ENCODE assay signal across 16 mouse cellular contexts in genomic region chr12:90113351-90113791, GRCm38 (mm10).
DNase-seq lines count a peak whose midpoint lies in the region; ATAC-seq and TF ChIP-seq lines count a peak whose summit lies in the region.
"Had no signal": no experiment of that assay in that cellular context is flagged by ENCODE, and none has a peak within 500 bp of the region (broad histone marks: within the 10 kb centered on the region; RNA-seq: fewer than 3 reads in every experiment).

No protein-coding gene starts in this region.

- no peaks in the 10 kb centered on the region for H3K27me3 ChIP-seq in hindbrain, postnatal 0 days (ENCODE audit: insufficient read depth, low read length)
- H3K27me3 ChIP-seq: embryonic facial prominence, embryonic 15.5 days; heart, embryonic 13.5 days; limb, embryonic 12.5 days had no signal

- peak; percentile 73 for ATAC-seq in frontal cortex, adult (ENCODE audit: low TSS enrichment)
- peak; percentile 92 for ATAC-seq in hindbrain, postnatal 0 days

- no peak overlapping the region for H3K4me3 ChIP-seq in hindbrain, postnatal 0 days (ENCODE audit: low read length)
- H3K4me3 ChIP-seq: embryonic facial prominence, embryonic 15.5 days; gastrocnemius, adult 2 months; heart, embryonic 13.5 days; limb, embryonic 12.5 days had no signal

- H3K27ac ChIP-seq in hindbrain, postnatal 0 days, result peak overlapping the region; percentile 33; the same call in 1 of the 2 replicates
- H3K27ac ChIP-seq: embryonic facial prominence, embryonic 15.5 days; gastrocnemius, adult 2 months; heart, embryonic 13.5 days; limb, embryonic 12.5 days; stomach, postnatal 0 days had no signal

- no peaks in the 10 kb centered on the region for H3K36me3 ChIP-seq in hindbrain, postnatal 0 days (ENCODE audit: insufficient read depth, low read length)
- H3K36me3 ChIP-seq: embryonic facial prominence, embryonic 15.5 days; G1E; heart, embryonic 13.5 days; limb, embryonic 12.5 days had no signal

- H3K4me1 ChIP-seq in hindbrain, postnatal 0 days (ENCODE audit: insufficient read depth, low read length), result no peaks in the 10 kb centered on the region
- H3K4me1 ChIP-seq: embryonic facial prominence, embryonic 15.5 days; heart, embryonic 13.5 days; limb, embryonic 12.5 days had no signal

- TF ChIP-seq CTCF in hindbrain, postnatal 0 days (IDR thresholded peaks at IDR 0.05; ENCODE audit: low read depth), result no peak

- H3K9me3 ChIP-seq in hindbrain, postnatal 0 days (ENCODE audit: low read length), result no peaks in the 10 kb centered on the region
- H3K9me3 ChIP-seq: embryonic facial prominence, embryonic 15.5 days; heart, embryonic 13.5 days; limb, embryonic 12.5 days had no signal

- H3K4me2 ChIP-seq in hindbrain, postnatal 0 days (ENCODE audit: low read depth, low read length), result no peak overlapping the region
- H3K4me2 ChIP-seq: embryonic facial prominence, embryonic 15.5 days; heart, embryonic 13.5 days; limb, embryonic 12.5 days had no signal

- no peak for DNase-seq in frontal cortex, postnatal 10 days (ENCODE audit: low spot score in 2 of 2)
- peak; percentile 95 for DNase-seq in brain, adult 2 months (ENCODE audit: low read depth, low spot score)
- peak; percentile 80 to 90 for DNase-seq in cerebellum, postnatal 10 days
- peak; percentile 86 for DNase-seq in hindbrain, postnatal 0 days (ENCODE audit: low spot score)
- DNase-seq in right cerebral cortex, adult 2 months (ENCODE audit: low spot score in 2 of 2), result no peak
- no peak for DNase-seq in lung, postnatal 14 days
- DNase-seq in testis, postnatal 10 days (ENCODE audit: low spot score), result no peak
- DNase-seq: gastrocnemius, adult 2 months; kidney, postnatal 25 days; lung, adult 2 months had no signal

- no peak overlapping the region for H3K9ac ChIP-seq in hindbrain, postnatal 0 days (replicated peaks; ENCODE audit: low read length)
- H3K9ac ChIP-seq: embryonic facial prominence, embryonic 15.5 days; heart, embryonic 13.5 days; limb, embryonic 12.5 days had no signal

Comparison
In these comparisons a context has a peak if more than half of its experiments do, and no peak if none do; other contexts are left out.
1. DNase-seq: peak in brain, adult 2 months (single experiment), cerebellum, postnatal 10 days (2 of 2) and hindbrain, postnatal 0 days (single experiment); none in frontal cortex, postnatal 10 days (0 of 2), right cerebral cortex, adult 2 months (0 of 2), lung, postnatal 14 days (single experiment) and testis, postnatal 10 days (single experiment).